Mouse (Mus musculus): ENCODE measurements around the gene Tecpr1. TPM values are rescaled to one million over a fixed set of nuclear protein-coding genes. Genes with fewer than 3 reads are reported as not detected.

Gene Tecpr1
- polyA plus RNA-seq, 1 experiment from 2014 or later, result 31.7 TPM

DNA sequence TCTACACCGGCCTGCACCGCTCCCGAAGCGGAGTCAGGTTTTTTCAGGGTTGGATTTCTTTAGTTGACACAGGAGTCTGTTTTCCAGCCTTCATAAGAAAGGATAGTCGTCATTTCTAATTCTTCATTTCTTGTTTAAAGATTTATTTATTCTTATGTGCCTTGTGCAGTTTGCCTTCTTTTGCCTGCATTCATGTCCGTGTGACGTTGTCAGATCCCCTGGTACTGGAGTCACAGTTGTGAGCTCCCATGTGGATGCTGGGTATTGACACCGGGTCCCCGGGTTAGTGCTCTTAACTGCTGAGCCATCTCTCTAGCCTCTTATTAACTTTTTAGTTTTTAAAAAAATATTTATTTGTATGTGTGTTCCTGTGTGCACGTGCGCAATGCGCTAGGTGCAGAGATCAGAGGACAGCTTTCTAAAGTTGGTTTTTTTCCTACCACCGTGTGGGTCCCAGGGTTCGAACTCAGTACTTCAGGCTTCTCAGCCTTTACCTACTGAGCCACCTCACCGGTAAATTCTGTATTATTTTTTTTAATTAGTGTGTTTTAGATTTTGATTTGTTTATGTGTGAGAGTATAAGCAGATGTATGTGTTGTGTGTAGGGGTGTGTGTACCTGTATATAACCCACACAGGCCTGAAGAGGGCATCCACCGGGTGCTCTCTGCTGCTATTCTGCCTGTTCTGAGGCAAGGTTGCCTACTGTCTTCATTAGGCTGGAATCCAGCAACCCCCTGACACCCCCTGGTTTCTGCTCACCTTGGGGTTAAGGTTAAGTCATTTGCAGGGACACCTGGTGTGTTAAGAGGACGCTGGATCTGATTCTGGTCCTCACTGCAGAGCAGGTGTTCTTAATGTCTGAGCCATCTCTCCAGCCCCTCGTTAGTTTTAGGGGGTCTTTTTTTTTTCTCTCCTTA is 743 bp upstream of the Tecpr1 start:
- ATAC-seq (ENCODE audit: low FRiP score), result peak; percentile 55
- peak overlapping the region; percentile 72 for H3K9ac ChIP-seq

DNA sequence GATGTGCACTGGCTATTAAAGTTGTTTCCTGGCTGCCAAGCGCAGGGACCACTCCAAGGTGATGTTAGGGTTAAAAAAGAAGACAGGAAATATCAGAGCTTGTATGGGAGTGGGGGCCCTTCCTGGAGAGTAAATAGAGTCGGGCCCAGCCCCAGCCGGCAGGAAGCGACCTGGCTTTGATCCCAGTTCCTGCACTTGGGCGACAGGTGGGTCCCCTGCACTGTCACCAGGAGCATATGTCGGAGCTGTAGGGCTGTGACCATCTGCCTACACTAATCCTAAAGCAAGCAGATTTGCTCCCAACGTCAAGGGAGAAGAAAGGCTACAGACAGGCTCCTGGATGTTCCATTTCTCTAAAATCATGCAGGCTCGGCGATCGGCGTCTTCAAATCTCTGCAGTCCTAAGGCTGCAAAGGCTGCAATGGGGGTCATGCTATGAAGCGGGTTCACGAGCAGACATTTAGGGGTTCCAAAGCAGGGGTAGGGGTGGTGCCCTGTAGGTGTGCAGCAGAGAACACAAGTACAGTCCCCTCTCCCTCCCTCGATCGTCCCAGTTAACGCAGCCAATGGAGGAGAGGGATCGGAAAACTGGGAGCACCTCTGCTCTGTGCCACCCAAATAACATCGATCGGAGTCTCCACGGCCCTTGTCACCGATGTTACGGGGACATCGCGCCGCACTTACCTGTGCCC is 458 bp downstream of the Tecpr1 start:
- Histone ChIP-seq H3K36me3 (replicated peaks) (no peaks in the 10 kb centered on the region), H3K4me1 (peaks cover 22% of the 10 kb centered on the region), H3K4me2 (peak overlapping the region; percentile 88), H3K27ac (0 out of 2 replicates have a peak overlapping the region, but pooled peaks have one; percentile 50), H3K27me3 (no peaks in the 10 kb centered on the region), H3K9me3 (no peaks in the 10 kb centered on the region), H3K4me3 (replicated peaks) (peak overlapping the region; percentile 73), H3K9ac (peak overlapping the region; percentile 72)
- ATAC-seq (ENCODE audit: low FRiP score), result no peak; the same call in 1 of the 2 replicates
- WGBS, result 5% methylated on average over 25 of the region's 25 CpGs

More for the DNA sequence above, 743 bp upstream of the Tecpr1 start:
- Histone ChIP-seq H3K36me3 (replicated peaks) (no peaks in the 10 kb centered on the region), H3K27ac (peak overlapping the region; percentile 77), H3K4me3 (replicated peaks) (peak overlapping the region; percentile 73), H3K27me3 (no peaks in the 10 kb centered on the region), H3K9me3 (no peaks in the 10 kb centered on the region), H3K4me2 (peak overlapping the region; percentile 88), H3K4me1 (peaks cover 22% of the 10 kb centered on the region)
- 26% methylated on average over 18 of the region's 18 CpGs for WGBS

DNA sequence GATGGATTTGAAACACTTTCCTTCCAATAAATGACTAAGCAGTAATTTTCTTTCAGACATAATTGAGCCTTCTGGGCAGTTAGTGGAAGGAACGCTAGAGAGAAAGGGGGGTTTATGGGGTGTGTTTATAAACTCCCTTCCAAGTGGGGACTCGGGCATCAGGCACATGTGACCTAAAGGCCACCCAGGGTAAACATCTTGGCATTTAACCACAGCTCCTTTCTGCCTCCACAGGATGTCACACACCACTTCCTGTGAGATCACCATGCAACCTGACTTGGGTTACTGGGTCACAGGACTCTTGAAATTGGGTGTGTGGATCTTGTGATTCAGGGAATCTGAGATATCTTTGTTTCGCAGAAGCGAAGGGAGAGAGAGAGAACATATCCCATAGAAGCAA is 2.1 kb downstream of the Tecpr1 start:
- H3K9ac ChIP-seq, result no peak overlapping the region
- H3K27me3 ChIP-seq, result no peaks in the 10 kb centered on the region
- ATAC-seq (ENCODE audit: low FRiP score), result no peak
- H3K4me2 ChIP-seq, result no peak overlapping the region
- no peak overlapping the region for H3K4me3 ChIP-seq (replicated peaks)
- H3K9me3 ChIP-seq, result no peaks in the 10 kb centered on the region
- no peak overlapping the region for H3K27ac ChIP-seq
- peaks cover 22% of the 10 kb centered on the region for H3K4me1 ChIP-seq
- WGBS, result 70% methylated on average over 4 of the region's 4 CpGs
- H3K36me3 ChIP-seq (replicated peaks), result 0 out of 2 replicates have a peak, but pooled peaks cover 3% of the 10 kb centered on the region

DNA sequence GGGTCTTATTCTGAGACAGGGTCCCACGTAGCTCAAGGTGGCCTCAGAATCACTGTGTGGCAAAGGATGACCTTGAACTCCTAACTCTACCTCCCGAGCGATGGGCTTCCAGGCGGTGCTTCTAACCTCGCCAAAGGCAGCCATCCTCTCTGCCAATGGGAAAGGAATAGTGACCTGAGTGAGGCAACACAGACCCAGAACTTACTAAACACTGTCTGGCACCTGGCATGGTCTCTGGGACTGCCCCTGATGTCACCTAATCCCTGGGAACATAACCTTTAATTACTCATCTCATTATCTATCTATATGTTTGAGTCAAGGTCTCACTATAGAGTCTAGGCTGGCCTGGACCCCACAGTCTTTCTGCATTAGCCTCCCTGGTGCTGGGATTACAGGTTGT is 3.5 kb downstream of the Tecpr1 start:
- Histone ChIP-seq H3K27ac (no peak overlapping the region), H3K9me3 (no peaks in the 10 kb centered on the region), H3K36me3 (replicated peaks) (peaks cover 8% of the 10 kb centered on the region; the same call in 1 of the 2 replicates), H3K27me3 (no peaks in the 10 kb centered on the region), H3K4me1 (peaks cover 22% of the 10 kb centered on the region), H3K9ac (no peak overlapping the region), H3K4me2 (no peak overlapping the region), H3K4me3 (replicated peaks) (no peak overlapping the region)
- 88% methylated on average over 5 of the region's 5 CpGs for WGBS
- no peak for ATAC-seq (ENCODE audit: low FRiP score)

DNA sequence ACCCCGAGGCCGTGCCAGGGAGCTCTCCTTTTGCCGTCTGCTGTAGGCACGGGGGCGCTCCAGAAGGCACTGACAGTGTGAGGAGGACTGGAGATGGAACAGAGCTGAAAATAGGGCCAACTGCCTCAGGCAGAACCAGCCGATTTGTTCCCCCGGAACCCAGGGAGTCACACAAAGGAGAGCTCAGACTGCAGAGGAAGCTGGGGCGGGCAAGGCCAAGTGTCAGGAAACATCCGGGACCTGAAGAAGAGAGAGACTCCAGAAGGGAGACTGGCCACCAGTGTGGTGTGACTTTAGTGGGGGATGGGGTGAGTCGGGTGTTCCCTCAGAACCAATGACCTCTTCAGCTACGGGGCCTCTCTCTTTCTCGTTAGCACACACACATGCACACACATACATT is 4.1 kb downstream of the Tecpr1 start:
- no peak overlapping the region for H3K4me3 ChIP-seq (replicated peaks)
- no peak for ATAC-seq (ENCODE audit: low FRiP score)
- no peak overlapping the region for H3K9ac ChIP-seq
- WGBS, result 83% methylated on average over 12 of the region's 12 CpGs
- no peaks in the 10 kb centered on the region for H3K27me3 ChIP-seq
- H3K36me3 ChIP-seq (replicated peaks), result peaks cover 8% of the 10 kb centered on the region; the same call in 1 of the 2 replicates
- H3K4me2 ChIP-seq, result no peak overlapping the region
- peaks cover 19% of the 10 kb centered on the region for H3K4me1 ChIP-seq
- no peak overlapping the region for H3K27ac ChIP-seq
- no peaks in the 10 kb centered on the region for H3K9me3 ChIP-seq

DNA sequence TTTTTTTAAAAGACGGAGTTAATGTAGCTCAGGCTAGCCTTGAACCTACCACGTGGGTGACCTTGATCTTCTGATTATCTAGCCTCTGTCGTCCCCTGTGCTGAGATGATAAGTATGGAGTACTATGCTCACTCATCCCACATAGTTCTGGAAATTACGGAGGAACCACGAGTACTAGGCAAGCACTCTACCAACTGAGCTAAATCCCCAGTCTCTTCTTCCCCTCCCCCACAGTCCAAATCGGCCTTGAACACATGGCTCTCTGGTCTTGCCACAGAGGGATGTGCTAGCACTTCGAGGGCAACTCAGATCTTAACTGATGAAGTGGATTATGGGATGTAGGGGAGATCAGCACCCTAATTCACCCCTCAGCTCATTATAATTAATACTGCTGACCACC is 5.4 kb downstream of the Tecpr1 start:
- Histone ChIP-seq H3K9ac (no peak overlapping the region), H3K9me3 (no peaks in the 10 kb centered on the region), H3K36me3 (replicated peaks) (peaks cover 8% of the 10 kb centered on the region; the same call in 1 of the 2 replicates), H3K27ac (no peak overlapping the region), H3K4me2 (no peak overlapping the region), H3K4me1 (peaks cover 14% of the 10 kb centered on the region), H3K27me3 (no peaks in the 10 kb centered on the region), H3K4me3 (replicated peaks) (no peak overlapping the region)
- 88% methylated on average over 7 of the region's 7 CpGs for WGBS
- no peak for ATAC-seq (ENCODE audit: low FRiP score)

DNA sequence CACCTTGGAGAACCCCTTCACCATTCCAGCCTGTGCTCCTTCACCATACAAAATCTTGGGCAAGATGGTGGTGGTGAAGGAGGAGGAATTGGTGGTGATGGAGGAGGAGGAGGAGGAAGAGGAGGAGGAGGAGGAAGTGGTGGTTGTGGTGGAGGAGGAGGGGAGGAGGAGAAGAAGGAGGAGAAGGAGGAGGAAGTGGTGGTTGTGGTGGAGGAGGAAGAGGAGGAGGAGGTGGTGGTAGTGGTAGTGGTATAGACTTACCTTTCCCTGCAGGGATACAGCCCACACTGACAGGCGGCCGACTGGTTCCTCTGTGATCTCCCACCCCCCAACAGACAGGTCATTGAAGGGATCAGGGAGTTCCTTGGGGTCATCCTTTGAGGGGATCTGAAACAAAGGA is 7.4 kb downstream of the Tecpr1 start:
- Histone ChIP-seq H3K27me3 (no peaks in the 10 kb centered on the region), H3K4me2 (no peak overlapping the region), H3K27ac (no peak overlapping the region), H3K9ac (no peak overlapping the region), H3K36me3 (replicated peaks) (peaks cover 18% of the 10 kb centered on the region; the same call in 1 of the 2 replicates), H3K4me1 (no peaks in the 10 kb centered on the region; the same call in 1 of the 2 replicates), H3K4me3 (replicated peaks) (no peak overlapping the region), H3K9me3 (no peaks in the 10 kb centered on the region)
- WGBS, result 100% methylated on average over 2 of the region's 2 CpGs
- no peak for ATAC-seq (ENCODE audit: low FRiP score)

DNA sequence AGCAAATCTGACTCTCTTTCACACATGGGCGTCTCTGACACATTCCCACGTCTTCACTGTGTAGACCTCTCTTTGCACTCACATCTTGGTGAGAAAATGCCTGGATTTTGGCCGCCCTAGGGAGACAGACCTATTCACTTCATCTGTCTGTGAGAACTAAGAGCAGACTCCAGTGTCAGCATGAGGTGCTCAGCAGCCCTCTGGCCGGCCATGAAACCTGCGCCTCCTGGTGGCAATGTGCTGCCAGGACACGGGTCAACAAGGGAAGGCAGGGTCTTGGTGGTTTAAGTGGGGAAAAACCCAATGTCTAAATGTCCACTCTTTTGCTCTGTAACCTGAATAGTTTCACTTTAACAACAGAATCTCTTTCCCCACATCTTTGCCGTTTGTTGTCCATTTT is 9.0 kb downstream of the Tecpr1 start:
- peaks cover 31% of the 10 kb centered on the region for H3K36me3 ChIP-seq (replicated peaks)
- no peak overlapping the region for H3K9ac ChIP-seq
- no peaks in the 10 kb centered on the region for H3K9me3 ChIP-seq
- 33% methylated on average over 7 of the region's 7 CpGs for WGBS
- H3K4me1 ChIP-seq, result no peaks in the 10 kb centered on the region; the same call in 1 of the 2 replicates
- no peak overlapping the region for H3K4me2 ChIP-seq
- no peak overlapping the region for H3K4me3 ChIP-seq (replicated peaks)
- no peaks in the 10 kb centered on the region for H3K27me3 ChIP-seq
- ATAC-seq (ENCODE audit: low FRiP score), result no peak
- no peak overlapping the region for H3K27ac ChIP-seq

DNA sequence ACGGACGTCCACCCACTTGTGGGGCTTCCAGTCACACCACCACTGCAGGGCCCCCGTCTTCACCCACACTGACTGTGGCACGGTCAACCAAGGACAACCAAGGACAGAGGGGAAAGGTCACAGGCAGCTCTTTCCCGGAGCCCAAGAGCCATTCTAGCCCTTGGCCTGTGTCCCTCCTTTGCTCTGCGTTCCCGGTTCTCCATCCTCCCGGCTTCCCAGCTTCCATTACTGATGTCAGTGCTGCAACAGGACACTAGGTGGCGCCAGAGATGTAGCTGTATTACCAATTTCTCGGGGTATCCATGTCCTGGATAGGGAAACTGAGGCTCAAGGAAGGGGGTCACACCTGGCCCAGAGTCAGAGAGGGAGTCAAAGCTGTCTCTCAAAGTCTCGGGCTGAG is 15.9 kb downstream of the Tecpr1 start:
- Histone ChIP-seq H3K9me3 (peaks cover 4% of the 10 kb centered on the region; the same call in 1 of the 2 replicates), H3K27ac (no peak overlapping the region), H3K4me1 (no peaks in the 10 kb centered on the region; the same call in 1 of the 2 replicates), H3K9ac (no peak overlapping the region), H3K4me3 (replicated peaks) (no peak overlapping the region), H3K36me3 (replicated peaks) (peaks cover 59% of the 10 kb centered on the region), H3K4me2 (no peak overlapping the region), H3K27me3 (no peaks in the 10 kb centered on the region)
- ATAC-seq (ENCODE audit: low FRiP score), result peak; percentile 46; the same call in 1 of the 2 replicates
- 52% methylated on average over 11 of the region's 11 CpGs for WGBS

DNA sequence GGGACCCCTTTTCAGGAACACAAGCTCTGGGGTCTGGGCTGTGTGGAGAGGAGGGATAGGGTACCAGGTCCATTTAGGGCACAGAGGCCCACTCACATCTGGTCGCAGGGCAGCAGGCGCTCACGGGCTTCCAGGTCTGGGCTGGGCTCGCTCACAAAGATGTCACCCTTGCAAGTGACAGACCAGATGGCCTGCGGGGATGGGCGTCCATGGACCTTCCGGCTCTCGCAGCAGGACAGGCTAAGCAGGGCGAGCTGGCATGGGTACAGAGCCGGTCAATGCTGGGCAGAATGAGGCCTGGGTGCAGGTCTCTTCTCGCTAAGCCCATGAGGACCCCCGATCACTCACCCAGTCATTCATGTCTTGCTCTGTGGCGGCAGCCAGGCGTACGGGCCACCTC is 17.3 kb downstream of the Tecpr1 start:
- no peak overlapping the region for H3K9ac ChIP-seq
- H3K36me3 ChIP-seq (replicated peaks), result peaks cover 56% of the 10 kb centered on the region
- H3K4me2 ChIP-seq, result no peak overlapping the region
- no peaks in the 10 kb centered on the region; the same call in 1 of the 2 replicates for H3K4me1 ChIP-seq
- 91% methylated on average over 15 of the region's 15 CpGs for WGBS
- no peak for ATAC-seq (ENCODE audit: low FRiP score)
- peaks cover 6% of the 10 kb centered on the region; the same call in 1 of the 2 replicates for H3K9me3 ChIP-seq
- no peaks in the 10 kb centered on the region for H3K27me3 ChIP-seq
- no peak overlapping the region for H3K27ac ChIP-seq
- no peak overlapping the region for H3K4me3 ChIP-seq (replicated peaks)

DNA sequence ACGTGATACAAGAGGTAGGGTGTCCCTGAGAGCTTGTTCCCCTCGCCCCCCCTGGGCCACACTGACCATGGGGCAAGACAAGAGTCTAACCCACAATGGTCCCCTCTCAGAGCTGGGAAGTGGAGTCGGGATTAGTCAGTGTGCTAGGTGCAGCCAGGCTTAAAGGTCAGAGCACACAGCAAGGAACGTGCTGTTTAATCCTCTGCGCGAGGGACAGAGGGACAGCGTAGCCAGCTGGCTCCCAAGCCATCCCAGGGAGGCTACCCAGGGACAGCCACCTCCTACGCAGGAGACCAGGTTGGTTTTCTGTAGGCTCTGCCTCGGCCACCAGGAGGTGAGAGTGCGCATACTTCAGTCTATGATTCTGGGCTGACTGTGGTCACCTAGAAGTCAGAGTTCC is 18.5 kb downstream of the Tecpr1 start:
- Histone ChIP-seq H3K27me3 (no peaks in the 10 kb centered on the region), H3K36me3 (replicated peaks) (peaks cover 58% of the 10 kb centered on the region), H3K9me3 (peaks cover 6% of the 10 kb centered on the region; the same call in 1 of the 2 replicates), H3K9ac (no peak overlapping the region), H3K4me1 (no peaks in the 10 kb centered on the region; the same call in 1 of the 2 replicates), H3K4me3 (replicated peaks) (no peak overlapping the region), H3K27ac (no peak overlapping the region), H3K4me2 (no peak overlapping the region)
- WGBS, result 51% methylated on average over 10 of the region's 10 CpGs
- no peak for ATAC-seq (ENCODE audit: low FRiP score)

DNA sequence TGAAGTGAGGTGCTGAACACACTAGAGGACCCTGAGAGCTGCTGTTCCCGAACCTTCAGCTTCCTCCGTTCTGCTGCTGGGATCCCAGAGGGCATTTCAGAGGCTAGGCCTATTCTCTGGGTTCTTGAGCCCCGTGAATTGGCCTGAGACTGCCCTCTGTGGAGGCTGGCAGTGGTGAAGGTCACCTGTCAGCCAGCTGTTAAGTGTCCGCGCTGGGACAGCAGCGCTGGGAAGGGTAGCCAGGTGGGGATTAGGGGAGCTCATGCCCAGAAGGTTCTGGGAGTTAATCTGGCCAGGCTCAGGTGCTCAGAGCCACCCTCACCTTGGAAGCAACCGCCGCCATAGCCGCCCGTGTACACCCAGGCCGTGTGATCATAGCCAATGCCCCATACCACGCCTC is 19.1 kb downstream of the Tecpr1 start:
- 94% methylated on average over 12 of the region's 12 CpGs for WGBS
- Histone ChIP-seq H3K9ac (no peak overlapping the region), H3K27ac (no peak overlapping the region), H3K4me1 (no peaks in the 10 kb centered on the region; the same call in 1 of the 2 replicates), H3K27me3 (no peaks in the 10 kb centered on the region), H3K36me3 (replicated peaks) (peaks cover 53% of the 10 kb centered on the region), H3K9me3 (peaks cover 6% of the 10 kb centered on the region; the same call in 1 of the 2 replicates), H3K4me3 (replicated peaks) (no peak overlapping the region), H3K4me2 (no peak overlapping the region)
- no peak for ATAC-seq (ENCODE audit: low FRiP score)
